Mouse (Mus musculus): ENCODE measurements around the gene Sema3b.

DNA sequence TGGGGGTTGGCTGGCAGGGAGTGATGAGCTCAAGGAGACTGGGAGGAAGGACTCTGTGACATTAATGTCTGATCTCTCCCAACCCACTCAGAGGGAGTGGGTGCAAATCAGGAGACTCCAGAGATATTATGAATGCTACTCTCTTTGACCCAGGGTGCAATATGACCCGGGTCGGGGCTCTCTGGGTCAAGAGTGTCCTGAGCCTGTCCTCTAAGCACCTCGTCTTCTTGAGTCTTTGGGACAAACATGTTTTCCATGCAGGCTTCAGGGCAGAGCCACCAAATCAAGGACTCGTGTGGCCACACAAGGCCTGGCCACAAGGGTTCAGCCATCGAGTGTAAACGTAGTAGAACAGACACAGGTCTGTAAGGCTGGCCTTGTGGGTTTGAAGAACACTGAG, 49.1 kb upstream of the Sema3b start:
- no peak for TF ChIP-seq CTCF (IDR thresholded peaks at IDR 0.05; ENCODE audit: low read depth)
- TF ChIP-seq EP300 (IDR thresholded peaks at IDR 0.05; ENCODE audit: low read depth), result no peak
